Mouse (Mus musculus): ENCODE measurements around the gene Foxp1. TPM values are rescaled to one million over a fixed set of nuclear protein-coding genes. Genes with fewer than 3 reads are reported as not detected.

The Foxp1 gene
- polyA plus RNA-seq, 1 experiment from 2014 or later: 65.4 TPM

DNA sequence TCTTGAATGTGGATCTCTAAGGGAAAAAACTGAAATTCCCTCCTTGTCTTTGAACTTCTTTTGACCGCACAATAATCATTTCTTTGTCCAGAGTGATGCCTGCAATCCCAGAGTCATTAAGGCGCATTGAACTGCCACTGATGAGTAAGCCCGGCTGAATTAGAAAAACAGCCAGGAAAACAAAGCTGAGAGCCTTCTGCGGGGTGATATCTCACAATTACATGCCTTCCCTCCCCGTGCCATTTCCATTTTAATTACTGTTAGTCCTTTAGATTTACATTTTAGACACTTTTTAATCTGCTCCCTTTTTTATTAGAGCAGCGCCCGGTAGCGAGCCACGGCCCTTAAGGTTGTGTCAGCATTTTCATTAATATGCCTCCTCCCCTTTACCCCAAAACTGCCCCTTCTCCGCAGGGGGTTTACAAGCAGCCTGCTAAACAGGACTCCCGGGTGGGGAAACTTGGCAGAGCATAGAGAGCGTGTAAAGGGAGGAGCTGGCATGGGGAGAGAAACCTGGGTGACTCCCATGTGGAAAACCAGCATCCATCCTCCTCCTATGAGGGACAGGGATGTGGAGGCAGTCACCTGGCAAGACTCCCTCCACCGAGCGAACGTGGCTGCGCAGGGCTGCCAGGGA, 508.5 kb downstream of the Foxp1 start:
- ATAC-seq (ENCODE audit: insufficient number of reproducible peaks, low FRiP score, low TSS enrichment, low read depth): no peak
- no peak for DNase-seq (ENCODE audit: low spot score)
- Histone ChIP-seq H3K4me1 (ENCODE audit: control insufficient read depth, insufficient read depth, low read length) (peaks cover 18% of the 10 kb centered on the region), H3K27me3 (ENCODE audit: control insufficient read depth, insufficient read depth, low read length) (no peaks in the 10 kb centered on the region), H3K4me3 (ENCODE audit: low read depth, low read length) (no peak overlapping the region), H3K36me3 (ENCODE audit: control insufficient read depth, insufficient read depth, low read length) (peaks cover 6% of the 10 kb centered on the region; the same call in 1 of the 2 replicates), H3K27ac (replicated peaks; ENCODE audit: low read depth, low read length) (no peak overlapping the region), H3K4me2 (ENCODE audit: low read depth, severe bottlenecking) (no peak overlapping the region), H3K9me3 (ENCODE audit: control insufficient read depth, low read length) (no peaks in the 10 kb centered on the region), H3K9ac (ENCODE audit: low read length) (no peak overlapping the region)
- WGBS: 18% methylated on average over 16 of the region's 16 CpGs

DNA sequence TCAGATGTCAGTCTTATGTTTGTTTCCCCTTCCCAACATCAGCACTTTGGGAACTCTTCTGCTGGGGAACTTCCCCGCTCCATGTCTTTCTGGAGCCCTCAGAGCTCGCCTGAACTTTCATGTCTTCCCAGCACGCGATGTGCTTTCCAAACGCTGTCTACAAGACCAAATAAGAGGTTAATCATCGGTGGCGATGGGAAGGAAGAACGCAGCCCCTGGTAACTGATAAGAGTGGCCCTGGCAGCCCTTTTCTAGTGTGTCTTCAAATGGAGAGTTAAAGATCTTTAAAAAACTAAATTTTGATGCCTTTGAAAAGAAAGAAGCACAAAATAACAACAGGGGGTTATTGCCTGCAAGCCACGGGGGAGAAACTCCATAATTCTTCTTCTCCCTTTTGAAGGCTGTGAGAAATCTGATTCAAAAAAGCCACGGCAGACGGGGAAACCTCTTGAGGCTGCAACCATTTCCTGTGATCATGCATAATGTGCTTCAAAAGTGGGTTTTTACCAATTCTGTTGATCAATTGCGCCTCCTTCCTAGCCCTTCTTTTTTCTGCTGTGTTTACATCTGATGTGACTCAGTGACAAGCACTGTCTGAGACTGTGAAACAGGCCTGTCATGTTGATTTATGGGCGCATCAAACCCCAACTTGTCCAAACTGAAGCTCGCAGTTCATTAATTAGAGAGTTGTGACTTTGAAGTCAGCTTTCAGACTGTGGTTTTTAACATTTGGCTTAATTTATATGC, 509.2 kb downstream of the Foxp1 start:
- no peak overlapping the region for H3K27ac ChIP-seq (replicated peaks; ENCODE audit: low read depth, low read length)
- no peak for DNase-seq (ENCODE audit: low spot score)
- whole genome bisulfite sequencing: 13% methylated on average over 14 of the region's 14 CpGs

DNA sequence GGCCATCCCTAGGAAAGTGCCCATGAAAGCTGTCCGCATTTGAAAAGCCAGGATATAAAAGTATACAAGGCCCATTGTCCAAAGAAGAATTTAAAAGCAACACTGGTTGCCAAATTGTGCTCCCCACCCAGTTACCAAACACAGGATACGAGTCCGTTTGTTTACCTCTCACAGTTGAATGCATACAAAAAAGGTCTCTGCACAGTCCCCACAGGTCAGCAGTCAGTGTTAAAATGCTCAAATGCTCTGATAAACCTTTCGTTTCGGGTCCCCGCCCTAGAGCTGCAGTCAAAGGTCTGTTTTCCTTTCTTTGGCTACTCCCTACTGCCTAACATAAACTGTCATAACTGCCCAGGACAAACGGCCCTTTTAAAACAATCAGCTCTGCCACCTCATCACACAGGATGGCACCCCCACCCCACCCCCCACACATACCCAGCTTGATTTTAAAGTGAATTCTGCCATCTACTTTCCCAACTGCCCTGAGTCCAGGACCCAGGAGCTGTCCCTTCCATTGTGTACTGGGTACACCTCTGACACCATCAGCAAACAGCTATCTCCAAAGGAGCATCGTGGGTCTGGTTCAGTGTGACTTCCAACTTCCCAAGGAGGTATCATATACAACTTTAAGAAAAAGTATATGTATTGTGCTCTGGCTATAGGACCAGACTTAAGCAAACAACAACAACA, 510.5 kb downstream of the Foxp1 start:
- no peaks in the 10 kb centered on the region for H3K27me3 ChIP-seq (ENCODE audit: control insufficient read depth, insufficient read depth, low read length)
- no peak for ATAC-seq (ENCODE audit: insufficient number of reproducible peaks, low FRiP score, low TSS enrichment, low read depth)
- no peak for DNase-seq (ENCODE audit: low spot score)
- peaks cover 9% of the 10 kb centered on the region; the same call in 1 of the 2 replicates for H3K36me3 ChIP-seq (ENCODE audit: control insufficient read depth, insufficient read depth, low read length)
- no peak overlapping the region for H3K4me3 ChIP-seq (ENCODE audit: low read depth, low read length)
- peaks cover 18% of the 10 kb centered on the region for H3K4me1 ChIP-seq (ENCODE audit: control insufficient read depth, insufficient read depth, low read length)
- H3K9me3 ChIP-seq (ENCODE audit: control insufficient read depth, low read length): peaks cover 4% of the 10 kb centered on the region; the same call in 1 of the 2 replicates
- no peak overlapping the region for H3K9ac ChIP-seq (ENCODE audit: low read length)
- no peak overlapping the region for H3K27ac ChIP-seq (replicated peaks; ENCODE audit: low read depth, low read length)
- no peak overlapping the region for H3K4me2 ChIP-seq (ENCODE audit: low read depth, severe bottlenecking)
- 55% methylated on average over 8 of the region's 8 CpGs for WGBS

More for the DNA sequence above, 509.2 kb downstream of the Foxp1 start:
- peaks cover 9% of the 10 kb centered on the region; the same call in 1 of the 2 replicates for H3K36me3 ChIP-seq (ENCODE audit: control insufficient read depth, insufficient read depth, low read length)
- no peak overlapping the region for H3K4me3 ChIP-seq (ENCODE audit: low read depth, low read length)
- H3K9ac ChIP-seq (ENCODE audit: low read length): no peak overlapping the region
- H3K4me2 ChIP-seq (ENCODE audit: low read depth, severe bottlenecking): no peak overlapping the region
- H3K4me1 ChIP-seq (ENCODE audit: control insufficient read depth, insufficient read depth, low read length): peaks cover 18% of the 10 kb centered on the region
- no peaks in the 10 kb centered on the region for H3K27me3 ChIP-seq (ENCODE audit: control insufficient read depth, insufficient read depth, low read length)
- peaks cover 3% of the 10 kb centered on the region; the same call in 1 of the 2 replicates for H3K9me3 ChIP-seq (ENCODE audit: control insufficient read depth, low read length)
- ATAC-seq (ENCODE audit: insufficient number of reproducible peaks, low FRiP score, low TSS enrichment, low read depth): no peak

DNA sequence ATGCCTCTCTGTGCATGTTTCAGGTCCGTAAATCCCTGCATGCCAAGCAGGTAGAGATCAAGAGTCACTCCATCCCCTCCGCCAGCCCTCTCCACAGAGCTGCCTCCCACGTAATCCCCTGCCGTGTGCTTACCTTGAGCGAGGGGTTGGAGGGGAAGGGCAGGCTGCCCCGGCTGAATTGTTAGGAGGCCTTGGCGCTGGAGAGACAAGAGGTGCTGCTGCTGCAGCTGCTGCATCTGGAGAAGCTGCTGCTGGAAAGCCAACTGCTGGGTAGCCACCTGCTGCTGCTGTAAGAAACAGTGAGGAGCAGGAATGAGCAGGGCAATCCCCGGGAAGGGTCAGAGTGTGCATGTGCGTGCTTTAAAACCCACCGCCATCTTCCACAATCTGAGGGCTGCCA, 512.8 kb downstream of the Foxp1 start:
- H3K36me3 ChIP-seq (ENCODE audit: control insufficient read depth, insufficient read depth, low read length): peaks cover 4% of the 10 kb centered on the region; the same call in 1 of the 2 replicates
- no peak for ATAC-seq (ENCODE audit: insufficient number of reproducible peaks, low FRiP score, low TSS enrichment, low read depth)

DNA sequence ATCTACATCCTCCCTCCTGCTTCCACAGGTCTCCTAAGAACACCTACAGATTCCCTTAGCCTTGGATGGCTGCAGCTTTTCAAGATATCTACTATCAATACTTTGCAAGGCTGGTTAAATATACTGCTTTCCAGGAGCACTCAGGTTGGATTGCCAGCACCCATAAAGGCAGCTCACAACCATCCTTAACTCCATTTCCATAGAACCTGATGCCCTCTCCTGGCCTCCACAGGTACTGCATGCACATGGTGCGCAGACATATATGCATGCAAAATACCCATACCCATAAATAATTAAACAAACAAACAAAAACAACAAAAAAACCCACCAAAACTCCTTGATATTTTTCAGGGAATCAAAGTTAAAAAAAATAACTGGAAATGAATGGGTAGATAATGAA, 514.0 kb downstream of the Foxp1 start:
- H3K27me3 ChIP-seq (ENCODE audit: control insufficient read depth, insufficient read depth, low read length): no peaks in the 10 kb centered on the region

More for the DNA sequence above, 512.8 kb downstream of the Foxp1 start:
- no peak overlapping the region for H3K4me3 ChIP-seq (ENCODE audit: low read depth, low read length)
- no peak overlapping the region for H3K27ac ChIP-seq (replicated peaks; ENCODE audit: low read depth, low read length)
- 21% methylated on average over 10 of the region's 10 CpGs for WGBS
- no peak overlapping the region for H3K4me2 ChIP-seq (ENCODE audit: low read depth, severe bottlenecking)
- peaks cover 18% of the 10 kb centered on the region for H3K4me1 ChIP-seq (ENCODE audit: control insufficient read depth, insufficient read depth, low read length)
- DNase-seq (ENCODE audit: low spot score): no peak
- H3K27me3 ChIP-seq (ENCODE audit: control insufficient read depth, insufficient read depth, low read length): no peaks in the 10 kb centered on the region
- no peak overlapping the region for H3K9ac ChIP-seq (ENCODE audit: low read length)
- H3K9me3 ChIP-seq (ENCODE audit: control insufficient read depth, low read length): peaks cover 4% of the 10 kb centered on the region; the same call in 1 of the 2 replicates

DNA sequence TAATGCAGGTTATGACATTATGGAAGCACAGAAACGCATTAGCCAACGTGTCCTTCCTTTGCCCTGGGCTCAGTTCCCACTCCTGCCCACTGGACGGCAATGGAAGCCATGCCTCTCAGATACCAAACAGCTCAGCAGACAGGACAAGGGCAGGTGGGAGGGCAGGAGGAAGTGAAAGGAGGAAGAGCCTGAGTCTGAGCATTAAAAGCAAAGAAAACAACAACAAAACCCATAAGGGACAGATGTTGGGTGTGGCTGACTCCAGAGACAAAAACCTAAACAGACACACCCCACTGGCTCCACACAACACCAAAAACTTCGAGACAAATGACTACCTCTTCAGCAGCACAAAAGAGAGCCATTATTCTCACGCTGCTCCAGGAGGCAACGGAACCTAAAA, 515.0 kb downstream of the Foxp1 start:
- ATAC-seq (ENCODE audit: insufficient number of reproducible peaks, low FRiP score, low TSS enrichment, low read depth) (no peak), DNase-seq (ENCODE audit: low spot score) (no peak)
- Histone ChIP-seq H3K9me3 (ENCODE audit: control insufficient read depth, low read length) (peaks cover 4% of the 10 kb centered on the region; the same call in 1 of the 2 replicates), H3K27ac (replicated peaks; ENCODE audit: low read depth, low read length) (no peak overlapping the region), H3K9ac (ENCODE audit: low read length) (no peak overlapping the region), H3K27me3 (ENCODE audit: control insufficient read depth, insufficient read depth, low read length) (no peaks in the 10 kb centered on the region), H3K4me3 (ENCODE audit: low read depth, low read length) (no peak overlapping the region), H3K36me3 (ENCODE audit: control insufficient read depth, insufficient read depth, low read length) (peaks cover 8% of the 10 kb centered on the region; the same call in 1 of the 2 replicates), H3K4me2 (ENCODE audit: low read depth, severe bottlenecking) (no peak overlapping the region), H3K4me1 (ENCODE audit: control insufficient read depth, insufficient read depth, low read length) (peaks cover 4% of the 10 kb centered on the region; the same call in 1 of the 2 replicates)
- 80% methylated on average over 6 of the region's 6 CpGs for WGBS

More for the DNA sequence above, 514.0 kb downstream of the Foxp1 start:
- Histone ChIP-seq H3K27ac (replicated peaks; ENCODE audit: low read depth, low read length) (no peak overlapping the region), H3K4me3 (ENCODE audit: low read depth, low read length) (no peak overlapping the region), H3K36me3 (ENCODE audit: control insufficient read depth, insufficient read depth, low read length) (peaks cover 4% of the 10 kb centered on the region; the same call in 1 of the 2 replicates), H3K4me1 (ENCODE audit: control insufficient read depth, insufficient read depth, low read length) (peaks cover 9% of the 10 kb centered on the region; the same call in 1 of the 2 replicates), H3K4me2 (ENCODE audit: low read depth, severe bottlenecking) (no peak overlapping the region), H3K9ac (ENCODE audit: low read length) (no peak overlapping the region), H3K9me3 (ENCODE audit: control insufficient read depth, low read length) (peaks cover 4% of the 10 kb centered on the region; the same call in 1 of the 2 replicates)
- 97% methylated on average over 1 of the region's 1 CpGs for WGBS
- ATAC-seq (ENCODE audit: insufficient number of reproducible peaks, low FRiP score, low TSS enrichment, low read depth) (no peak), DNase-seq (ENCODE audit: low spot score) (no peak)

DNA sequence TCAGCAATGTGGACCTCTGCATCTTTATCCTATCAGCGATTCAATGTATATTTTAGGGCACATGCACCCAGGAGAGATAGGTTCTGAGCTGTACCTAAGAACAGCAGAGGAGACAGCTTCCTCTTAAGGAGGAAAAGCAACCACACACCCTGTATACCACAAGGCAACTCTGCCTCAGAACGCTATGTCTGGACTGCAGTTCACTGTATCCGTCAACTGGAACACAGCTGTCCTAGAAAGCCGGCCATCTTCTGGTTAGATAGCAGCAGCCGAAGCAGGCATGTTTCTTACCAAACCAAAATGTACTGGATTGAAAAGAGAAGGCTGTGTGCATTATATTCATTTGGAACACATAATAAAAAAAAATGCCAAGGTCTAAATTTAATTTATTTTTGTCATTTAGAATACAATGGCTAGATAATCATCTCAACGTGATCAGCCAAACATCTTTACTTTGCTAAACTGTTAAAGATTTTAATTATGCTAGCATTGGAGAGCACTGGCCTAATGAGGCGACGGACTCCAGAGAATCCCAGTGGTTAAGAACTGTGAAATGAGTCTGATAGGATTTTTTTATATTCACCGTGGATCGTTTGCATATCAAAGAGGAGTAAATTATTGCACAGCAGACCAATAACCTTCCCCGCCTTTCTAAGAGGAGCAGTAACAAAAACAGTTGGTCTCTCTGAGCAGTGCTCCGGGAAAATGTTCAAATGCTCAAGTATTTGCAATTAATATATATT, 518.1 kb downstream of the Foxp1 start:
- ATAC-seq (ENCODE audit: insufficient number of reproducible peaks, low FRiP score, low TSS enrichment, low read depth): no peak
- H3K27me3 ChIP-seq (ENCODE audit: control insufficient read depth, insufficient read depth, low read length): no peaks in the 10 kb centered on the region
- no peak overlapping the region for H3K9ac ChIP-seq (ENCODE audit: low read length)
- 85% methylated on average over 12 of the region's 12 CpGs for WGBS
- no peak overlapping the region for H3K27ac ChIP-seq (replicated peaks; ENCODE audit: low read depth, low read length)
- peaks cover 10% of the 10 kb centered on the region; the same call in 1 of the 2 replicates for H3K36me3 ChIP-seq (ENCODE audit: control insufficient read depth, insufficient read depth, low read length)
- H3K4me2 ChIP-seq (ENCODE audit: low read depth, severe bottlenecking): no peak overlapping the region
- no peaks in the 10 kb centered on the region for H3K4me1 ChIP-seq (ENCODE audit: control insufficient read depth, insufficient read depth, low read length)
- DNase-seq (ENCODE audit: low spot score): no peak
- H3K4me3 ChIP-seq (ENCODE audit: low read depth, low read length): no peak overlapping the region
- peaks cover 4% of the 10 kb centered on the region; the same call in 1 of the 2 replicates for H3K9me3 ChIP-seq (ENCODE audit: control insufficient read depth, low read length)

Measured in limb, embryonic 11.5 days (tissue).